Mouse (Mus musculus): ENCODE results near the gene Dstn.
A peak's percentile ranks its signal among the peaks of the same experiment; 100 is the strongest.

Dstn gene

GRCm38 (mm10) chr2:143953944-143954343, 38.8 kb downstream of the Dstn start:
- DNase-seq (ENCODE audit: inconsistent age in 2 of 2, low spot score in 1 of 2): no peak

- DNase-seq (ENCODE audit: inconsistent age in 2 of 2, low spot score in 1 of 2): no peak
Measured at GRCm38 (mm10) chr2:143955004-143955403, 39.9 kb downstream of the Dstn start.

GRCm38 (mm10) chr2:143955746-143956145, 40.6 kb downstream of the Dstn start:
- no peak for DNase-seq (ENCODE audit: inconsistent age in 2 of 2, low spot score in 1 of 2)

- DNase-seq (ENCODE audit: inconsistent age in 2 of 2, low spot score in 1 of 2): no peak
Measured at GRCm38 (mm10) chr2:143962192-143962591, 47.1 kb downstream of the Dstn start.

GRCm38 (mm10) chr2:143963318-143963717, 48.2 kb downstream of the Dstn start:
- no peak for DNase-seq (ENCODE audit: inconsistent age in 2 of 2, low spot score in 1 of 2)

- DNase-seq (ENCODE audit: inconsistent age in 2 of 2, low spot score in 1 of 2): no peak
Measured at GRCm38 (mm10) chr2:143969260-143969659, 54.1 kb downstream of the Dstn start.

GRCm38 (mm10) chr2:143970841-143971240, 55.7 kb downstream of the Dstn start:
- DNase-seq (ENCODE audit: inconsistent age in 2 of 2, low spot score in 1 of 2): no peak

- DNase-seq (ENCODE audit: inconsistent age in 2 of 2, low spot score in 1 of 2): no peak
Measured at GRCm38 (mm10) chr2:143971887-143972286, 56.8 kb downstream of the Dstn start.

GRCm38 (mm10) chr2:143973161-143973560, 58.0 kb downstream of the Dstn start:
- DNase-seq (ENCODE audit: inconsistent age in 2 of 2, low spot score in 1 of 2): no peak

GRCm38 (mm10) chr2:143975146-143975649, 60.1 kb downstream of the Dstn start:
- no peak for DNase-seq (ENCODE audit: inconsistent age in 2 of 2, low spot score in 1 of 2)

- peak in 1 of 2 experiments; percentile 41 for DNase-seq (ENCODE audit: inconsistent age in 2 of 2, low spot score in 1 of 2)
Measured at GRCm38 (mm10) chr2:143978444-143979147, 63.5 kb downstream of the Dstn start.

GRCm38 (mm10) chr2:143980781-143981398, 65.8 kb downstream of the Dstn start:
- peak; percentile 38 to 79 for DNase-seq (ENCODE audit: inconsistent age in 2 of 2, low spot score in 1 of 2)

GRCm38 (mm10) chr2:143982152-143982551, 67.0 kb downstream of the Dstn start:
- no peak for DNase-seq (ENCODE audit: inconsistent age in 2 of 2, low spot score in 1 of 2)

- DNase-seq (ENCODE audit: inconsistent age in 2 of 2, low spot score in 1 of 2): no peak
Measured at GRCm38 (mm10) chr2:143982901-143983300, 67.8 kb downstream of the Dstn start.

- no peak for DNase-seq (ENCODE audit: inconsistent age in 2 of 2, low spot score in 1 of 2)
Measured at GRCm38 (mm10) chr2:143983482-143983881, 68.4 kb downstream of the Dstn start.

GRCm38 (mm10) chr2:143987485-143987884, 72.4 kb downstream of the Dstn start:
- no peak for DNase-seq (ENCODE audit: inconsistent age in 2 of 2, low spot score in 1 of 2)

- DNase-seq (ENCODE audit: inconsistent age in 2 of 2, low spot score in 1 of 2): no peak
Measured at GRCm38 (mm10) chr2:143988016-143988415, 72.9 kb downstream of the Dstn start.

GRCm38 (mm10) chr2:143990997-143991396, 75.9 kb downstream of the Dstn start:
- DNase-seq (ENCODE audit: inconsistent age in 2 of 2, low spot score in 1 of 2): peak; percentile 34 to 65

- peak; percentile 32 to 70 for DNase-seq (ENCODE audit: inconsistent age in 2 of 2, low spot score in 1 of 2)
Measured at GRCm38 (mm10) chr2:143991964-143992672, 77.0 kb downstream of the Dstn start.

Data from adrenal gland, adult (tissue).